Mouse (Mus musculus) liver, embryonic 14.5 days (tissue): ENCODE data around the gene Dusp7. TPM values are rescaled to one million over a fixed set of nuclear protein-coding genes. Genes with fewer than 3 reads are reported as not detected.

Experiments
- ATAC-seq: fragments of 200-750 bp; cut with Nextera tagmentation; 2 replicates; pipeline ENCODE4 v1.8.0; 2017; ENCODE audit warnings: moderate number of reproducible peaks, mild to moderate bottlenecking, moderate library complexity; ENCODE audit not compliant: insufficient read depth
- DNase-seq, 3 experiments: peaks; one replicate each; pipeline ENCODE4 v3.0.0-alpha.2; 2012 to 2013; ENCODE audit warnings: low read depth in 3 of 3, low spot score in 3 of 3
- H3K27ac ChIP-seq: fragments of 300-500 bp; sonication (generic); 2 replicates; pipeline ENCODE4 v1.5.1; 2014; ENCODE audit warnings: moderate library complexity, mild to moderate bottlenecking, control low read depth, inconsistent platforms
- H3K27me3 ChIP-seq: fragments of 300-500 bp; sonication (generic); 2 replicates; pipeline ENCODE4 v1.6.1; 2014; ENCODE audit warnings: mild to moderate bottlenecking, low read length, moderate library complexity; ENCODE audit not compliant: control insufficient read depth, insufficient read depth
- H3K36me3 ChIP-seq: fragments of 300-500 bp; sonication (generic); replicated peaks from 2 replicates; pipeline ENCODE4 v1.6.1; 2014; ENCODE audit warnings: low read depth; ENCODE audit not compliant: control insufficient read depth, insufficient read depth
- H3K4me1 ChIP-seq, 2 experiments: fragments of 200-500 bp in 1 of 2; fragments of 300-500 bp in 1 of 2; sonication (generic) in 1 of 2; replicated peaks; 2 replicates each; pipeline ENCODE4 v1.6.1; 2012 to 2014; ENCODE audit warnings: antibody characterized with exemption in 1 of 2, inconsistent platforms in 1 of 2, low read length in 1 of 2; ENCODE audit not compliant: control insufficient read depth in 2 of 2, insufficient read depth in 2 of 2
- H3K4me2 ChIP-seq: fragments of 300-500 bp; sonication (generic); 2 replicates; pipeline ENCODE4 v1.6.1; 2014; ENCODE audit warnings: low read depth, mild to moderate bottlenecking, control low read depth, moderate library complexity
- H3K4me3 ChIP-seq, 2 experiments: fragments of 200-500 bp in 1 of 2; fragments of 300-500 bp in 1 of 2; sonication (generic) in 1 of 2; 2 replicates each; pipeline ENCODE4 v1.5.1; 2012 to 2014; ENCODE audit warnings: low read depth in 2 of 2, low read length in 2 of 2, mild to moderate bottlenecking in 2 of 2, control low read depth in 1 of 2, inconsistent platforms in 1 of 2, moderate library complexity in 1 of 2; ENCODE audit not compliant: insufficient read depth in 1 of 2
- H3K9ac ChIP-seq: fragments of 300-500 bp; sonication (generic); replicated peaks from 2 replicates; pipeline ENCODE4 v1.6.1; 2014; ENCODE audit warnings: mild to moderate bottlenecking, control low read depth, moderate library complexity
- H3K9me3 ChIP-seq: fragments of 300-500 bp; sonication (generic); 2 replicates; pipeline ENCODE4 v1.6.1; 2016; ENCODE audit warnings: low read length, mixed read lengths; ENCODE audit not compliant: control insufficient read depth
- CTCF ChIP-seq: IDR thresholded peaks from 2 replicates; pipeline ENCODE4 v1.5.1; 2016; ENCODE audit warnings: antibody characterized with exemption, low read depth, control low read depth
- EP300 ChIP-seq: IDR thresholded peaks from 2 replicates; pipeline ENCODE4 v1.6.1; 2016; ENCODE audit warnings: antibody characterized with exemption, low read depth
- WGBS: fragments of 180-500 bp; shearing (Covaris S2); extraction: QIAGEN DNeasy Blood & Tissue Kit; methylation state at CpG from one replicate; pipeline ENCODE4 v1.1.7; 2014; ENCODE audit not compliant: insufficient replicate concordance; 5-methylcytosine and 5-hydroxymethylcytosine counted together
- polyA plus RNA-seq, 2 experiments: library from polyadenylated mRNA; depleted of rRNA in 1 of 2; stranded (reverse) in 1 of 2; unstranded in 1 of 2; fragments of >200 nt; fragmentation: Nextera tagmentation in 1 of 2; extraction: Ambion mirVana in 1 of 2; gene quantifications; 2 replicates each; pipeline versions ENCODE4 v1.2.1 to v1.2.3; 2012 to 2014

Gene Dusp7
- polyA plus RNA-seq, 2 experiments, result 4.4 to 8.2 TPM

GRCm38 (mm10) chr9:106345167-106345566, 23.3 kb upstream of the Dusp7 start:
- Histone ChIP-seq H3K4me3 (no peak overlapping the region), H3K9me3 (no peaks in the 10 kb centered on the region), H3K4me2 (no peak overlapping the region), H3K27ac (no peak overlapping the region), H3K4me1 (0 out of 4 replicates have a peak, but pooled peaks cover 0 to 2% of the 10 kb centered on the region in 2 experiments), H3K9ac (no peak overlapping the region), H3K36me3 (no peaks in the 10 kb centered on the region), H3K27me3 (no peaks in the 10 kb centered on the region)
- TF ChIP-seq CTCF (no peak), EP300 (no peak)
- DNase-seq (no peak), ATAC-seq (no peak)
- WGBS, result 69% methylated on average over 6 of the region's 6 CpGs

- no peaks in the 10 kb centered on the region for H3K9me3 ChIP-seq
- H3K9ac ChIP-seq, result no peak overlapping the region
- DNase-seq (no peak), ATAC-seq (no peak)
- WGBS, result 46% methylated on average over 6 of the region's 6 CpGs
- no peak overlapping the region for H3K27ac ChIP-seq
- H3K27me3 ChIP-seq, result no peaks in the 10 kb centered on the region
- no peak overlapping the region for H3K4me2 ChIP-seq
- no peak overlapping the region for H3K4me3 ChIP-seq
- no peaks in the 10 kb centered on the region for H3K36me3 ChIP-seq
- TF ChIP-seq EP300 (no peak), CTCF (no peak)
- 0 out of 4 replicates have a peak, but pooled peaks cover 0 to 2% of the 10 kb centered on the region in 2 experiments for H3K4me1 ChIP-seq
These were observed 22.8 kb upstream of the Dusp7 start for GRCm38 (mm10) chr9:106345630-106346029.

GRCm38 (mm10) chr9:106348281-106348680, 20.2 kb upstream of the Dusp7 start:
- Histone ChIP-seq H3K27me3 (no peaks in the 10 kb centered on the region), H3K27ac (no peak overlapping the region)
- 77% methylated on average over 10 of the region's 10 CpGs for WGBS

GRCm38 (mm10) chr9:106349075-106349474, 19.4 kb upstream of the Dusp7 start:
- H3K27ac ChIP-seq, result no peak overlapping the region
- H3K4me3 ChIP-seq, result no peak overlapping the region
- TF ChIP-seq EP300, result no peak
- peak; percentile 64 for TF ChIP-seq CTCF
- ATAC-seq, result no peak
- H3K9ac ChIP-seq, result no peak overlapping the region
- H3K27me3 ChIP-seq, result no peaks in the 10 kb centered on the region
- no peak for DNase-seq
- WGBS, result 59% methylated on average over 2 of the region's 2 CpGs
- H3K9me3 ChIP-seq, result no peaks in the 10 kb centered on the region
- H3K4me1 ChIP-seq, result 0 out of 4 replicates have a peak, but pooled peaks cover 0 to 6% of the 10 kb centered on the region in 2 experiments
- no peaks in the 10 kb centered on the region for H3K36me3 ChIP-seq
- no peak overlapping the region for H3K4me2 ChIP-seq

More at GRCm38 (mm10) chr9:106348281-106348680, 20.2 kb upstream of the Dusp7 start:
- Histone ChIP-seq H3K4me3 (no peak overlapping the region), H3K9ac (no peak overlapping the region), H3K9me3 (no peaks in the 10 kb centered on the region), H3K36me3 (no peaks in the 10 kb centered on the region), H3K4me1 (0 out of 4 replicates have a peak, but pooled peaks cover 0 to 2% of the 10 kb centered on the region in 2 experiments), H3K4me2 (no peak overlapping the region)
- ATAC-seq (no peak), DNase-seq (no peak)
- TF ChIP-seq CTCF (no peak), EP300 (no peak)

GRCm38 (mm10) chr9:106351178-106351577, 17.3 kb upstream of the Dusp7 start:
- no peak overlapping the region for H3K27ac ChIP-seq
- ATAC-seq (no peak), DNase-seq (no peak)
- no peaks in the 10 kb centered on the region for H3K36me3 ChIP-seq
- WGBS, result 62% methylated on average over 6 of the region's 6 CpGs
- H3K4me3 ChIP-seq, result no peak overlapping the region
- H3K4me1 ChIP-seq, result peaks cover 0 to 10% of the 10 kb centered on the region in 2 experiments; a peak in 1 of 4 replicates
- H3K4me2 ChIP-seq, result no peak overlapping the region
- TF ChIP-seq EP300 (no peak), CTCF (peak; percentile 44; the same call in 1 of the 2 replicates)
- H3K27me3 ChIP-seq, result no peaks in the 10 kb centered on the region
- H3K9me3 ChIP-seq, result no peaks in the 10 kb centered on the region
- no peak overlapping the region for H3K9ac ChIP-seq
